Mouse (Mus musculus): Measurements from ENCODE around the gene Mpv17l2.

DNA sequence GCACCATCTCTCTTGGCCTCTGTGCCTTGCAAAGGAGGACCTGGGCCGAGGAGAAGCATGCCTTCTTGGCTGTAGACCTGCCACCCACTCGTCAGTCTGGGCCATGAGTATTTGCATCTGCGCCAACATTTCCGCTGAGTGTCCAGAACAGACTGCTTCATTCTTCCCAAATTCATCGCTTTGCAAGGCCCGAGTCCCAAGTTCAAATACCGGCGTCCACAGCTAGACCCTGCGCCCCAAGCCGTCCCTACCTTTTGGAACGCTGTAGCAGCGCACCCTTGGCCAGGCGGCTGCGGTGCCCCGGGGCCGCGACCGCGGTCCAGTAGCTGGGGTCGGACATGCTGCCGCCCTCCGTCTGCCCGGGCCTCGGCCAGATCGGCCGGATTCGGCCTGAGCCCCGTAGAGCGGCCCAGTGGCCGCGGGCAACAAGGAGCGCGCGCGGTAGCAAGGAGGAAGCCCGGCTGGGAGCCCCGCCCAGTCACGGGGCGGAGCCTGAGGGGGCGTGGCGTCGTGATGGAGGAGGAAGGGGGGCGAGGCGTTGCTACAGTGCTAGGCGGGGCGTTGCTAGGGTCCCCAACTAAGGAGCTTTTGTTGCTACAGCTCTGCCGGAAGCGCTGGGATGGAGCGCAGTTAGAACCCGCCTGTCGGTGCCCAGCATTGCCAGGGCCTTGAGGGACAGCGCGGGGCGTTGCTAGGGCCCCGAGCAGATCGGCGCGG, 31.4 kb upstream of the Mpv17l2 start:
- TF ChIP-seq CTCF (IDR thresholded peaks at IDR 0.05; ENCODE audit: borderline replicate concordance, extremely low read depth, insufficient read depth, insufficient read length) (no peak), POLR2A (IDR thresholded peaks at IDR 0.05; ENCODE audit: borderline replicate concordance, extremely low read depth, insufficient read depth, insufficient read length, poor library complexity, severe bottlenecking) (peak; percentile 82)

Measured in brain, embryonic 14.5 days (tissue).